Comparison of ENCODE assay signal across 13 mouse cellular contexts in the genomic region with DNA sequence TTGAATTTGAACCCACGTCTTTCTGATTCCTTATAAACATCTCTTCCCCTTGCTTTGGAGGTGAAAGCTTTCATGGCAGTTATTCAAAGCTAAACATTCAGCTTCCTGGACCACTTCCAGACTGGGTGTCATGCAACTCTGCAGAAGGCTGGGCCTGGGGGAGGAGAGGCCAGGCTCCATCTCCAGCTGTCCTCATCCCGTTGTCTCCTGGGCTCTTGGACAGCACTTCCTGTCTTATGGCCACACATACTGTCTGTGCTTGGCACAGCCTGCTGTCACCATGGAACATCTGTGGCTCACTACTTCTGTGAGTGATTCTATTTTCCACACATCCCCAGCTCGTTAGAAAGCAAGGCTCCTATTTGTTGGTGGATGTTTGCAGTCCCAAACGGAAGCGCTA. TPM values are rescaled to one million over a fixed set of nuclear protein-coding genes. Genes with fewer than 3 reads are reported as not detected.
DNase-seq lines count a peak whose midpoint lies in the region; ATAC-seq and TF ChIP-seq lines count a peak whose summit lies in the region.
"Had no signal": no experiment of that assay in that cellular context is flagged by ENCODE, and none has a peak within 500 bp of the region (broad histone marks: within the 10 kb centered on the region; RNA-seq: fewer than 3 reads in every experiment).

No protein-coding gene starts in this region.

- no peak overlapping the region for H3K4me2 ChIP-seq in lung, embryonic 16.5 days (ENCODE audit: low read depth, low read length)
- no peak overlapping the region for H3K4me2 ChIP-seq in liver, postnatal 0 days (ENCODE audit: low read depth, low read length)
- H3K4me2 ChIP-seq: hindbrain, embryonic 15.5 days; limb, embryonic 12.5 days had no signal

- H3K27ac ChIP-seq in lung, embryonic 16.5 days (ENCODE audit: low read length): no peak overlapping the region
- H3K27ac ChIP-seq in liver, postnatal 0 days (ENCODE audit: low read depth): no peak overlapping the region
- H3K27ac ChIP-seq: forebrain, embryonic 10.5 days; heart, adult 2 months; hindbrain, embryonic 15.5 days; limb, embryonic 12.5 days had no signal

- 42% methylated on average over 5 of the region's 5 CpGs for WGBS in lung, embryonic 16.5 days
- WGBS in liver, postnatal 0 days (ENCODE audit: insufficient replicate concordance): 65% methylated on average over 5 of the region's 5 CpGs

- no peaks in the 10 kb centered on the region for H3K27me3 ChIP-seq in lung, embryonic 16.5 days (ENCODE audit: control insufficient read depth, insufficient read depth, low read depth, low read length)
- no peaks in the 10 kb centered on the region for H3K27me3 ChIP-seq in liver, postnatal 0 days (ENCODE audit: insufficient read depth, low read length)
- H3K27me3 ChIP-seq: hindbrain, embryonic 15.5 days had no signal

- no peaks in the 10 kb centered on the region for H3K36me3 ChIP-seq in lung, embryonic 16.5 days (ENCODE audit: control insufficient read depth, insufficient read depth, low read length)
- no peaks in the 10 kb centered on the region for H3K36me3 ChIP-seq in liver, postnatal 0 days (replicated peaks; ENCODE audit: insufficient read depth, low read length)
- H3K36me3 ChIP-seq: forebrain, embryonic 10.5 days; hindbrain, embryonic 15.5 days; limb, embryonic 12.5 days had no signal

- no peak for TF ChIP-seq EP300 in liver, postnatal 0 days (IDR thresholded peaks at IDR 0.05; ENCODE audit: low read depth)

- no peak for TF ChIP-seq CTCF in liver, postnatal 0 days (IDR thresholded peaks at IDR 0.05; ENCODE audit: low read depth)

- 0 out of 2 replicates have a peak, but pooled peaks cover 2% of the 10 kb centered on the region for H3K4me1 ChIP-seq in lung, embryonic 16.5 days (replicated peaks; ENCODE audit: control insufficient read depth, insufficient read depth, low read length)
- H3K4me1 ChIP-seq in liver, postnatal 0 days (ENCODE audit: insufficient read depth): no peaks in the 10 kb centered on the region
- H3K4me1 ChIP-seq: forebrain, embryonic 10.5 days; hindbrain, embryonic 15.5 days; limb, embryonic 12.5 days had no signal

- no peaks in the 10 kb centered on the region for H3K9me3 ChIP-seq in lung, embryonic 16.5 days (ENCODE audit: control insufficient read depth, low read length)
- no peaks in the 10 kb centered on the region for H3K9me3 ChIP-seq in liver, postnatal 0 days (ENCODE audit: low read length)
- H3K9me3 ChIP-seq: forebrain, embryonic 10.5 days; hindbrain, embryonic 15.5 days; limb, embryonic 12.5 days had no signal

- peak; percentile 98 for ATAC-seq in lung, embryonic 16.5 days (ENCODE audit: low read depth)
- ATAC-seq in liver, postnatal 0 days: no peak

- H3K4me3 ChIP-seq in lung, embryonic 16.5 days (ENCODE audit: low read length): no peak overlapping the region
- H3K4me3 ChIP-seq in liver, postnatal 0 days (ENCODE audit: low read depth, low read length): no peak overlapping the region
- H3K4me3 ChIP-seq: forebrain, embryonic 10.5 days; heart, adult 2 months; hindbrain, embryonic 15.5 days; limb, embryonic 12.5 days had no signal

- no peak for DNase-seq in lung, postnatal 36 days
- DNase-seq in layer of hippocampus, adult 11-12 months (ENCODE audit: low spot score): peak; percentile 48
- peak; percentile 19 to 28 for DNase-seq in layer of hippocampus, postnatal 36 days
- peak; percentile 46 to 76 for DNase-seq in right cerebral cortex, postnatal 10 days (ENCODE audit: low spot score in 2 of 2)
- no peak for DNase-seq in embryo, embryonic 11 days
- DNase-seq in liver, postnatal 0 days: no peak
- DNase-seq: heart, adult 2 months; kidney, adult 9 months had no signal

- no peak overlapping the region for H3K9ac ChIP-seq in lung, embryonic 16.5 days (ENCODE audit: low read length)
- no peak overlapping the region for H3K9ac ChIP-seq in liver, postnatal 0 days (replicated peaks)
- H3K9ac ChIP-seq: hindbrain, embryonic 15.5 days; limb, embryonic 12.5 days had no signal

RNA-seq across cellular contexts. Expression of gene Cacng3, which starts 31.5 kb away (rescaled TPM):
- polyA plus RNA-seq in lung, embryonic 16.5 days (2015; fragmentation: Nextera tagmentation; extraction: Ambion mirVana): 0.14 and 0.47 TPM in 2 replicates
- 10 to 100 TPM; 59.3 to 61.8 TPM for total RNA-seq in layer of hippocampus, postnatal 36 days (2021)
- polyA plus RNA-seq in liver, postnatal 0 days (2015; fragmentation: Nextera tagmentation; extraction: Ambion mirVana): 0.05 and 0.12 TPM in 2 replicates
- total RNA-seq: heart, adult 2 months; megakaryocyte-erythroid progenitor cell, adult 5-6 weeks had no signal
- polyA plus RNA-seq: heart, adult 2 months; limb, embryonic 12.5 days had no signal

Comparison
In these comparisons a context has a peak if more than half of its experiments do, and no peak if none do; other contexts are left out.
1. DNase-seq: peak in layer of hippocampus, adult 11-12 months (single experiment), layer of hippocampus, postnatal 36 days (2 of 2) and right cerebral cortex, postnatal 10 days (2 of 2); none in lung, postnatal 36 days (single experiment), embryo, embryonic 11 days (single experiment) and liver, postnatal 0 days (single experiment).